Mouse (Mus musculus) telencephalon, adult 2 months (tissue): Measurements from ENCODE around the gene Caly.
A peak's percentile ranks its signal among the peaks of the same experiment; 100 is the strongest.

ENCODE experiments used
- DNase-seq: peaks from one replicate; pipeline ENCODE4 v3.0.0-alpha.2; 2011; ENCODE audit warnings: low read depth, low spot score

Gene Caly

DNA sequence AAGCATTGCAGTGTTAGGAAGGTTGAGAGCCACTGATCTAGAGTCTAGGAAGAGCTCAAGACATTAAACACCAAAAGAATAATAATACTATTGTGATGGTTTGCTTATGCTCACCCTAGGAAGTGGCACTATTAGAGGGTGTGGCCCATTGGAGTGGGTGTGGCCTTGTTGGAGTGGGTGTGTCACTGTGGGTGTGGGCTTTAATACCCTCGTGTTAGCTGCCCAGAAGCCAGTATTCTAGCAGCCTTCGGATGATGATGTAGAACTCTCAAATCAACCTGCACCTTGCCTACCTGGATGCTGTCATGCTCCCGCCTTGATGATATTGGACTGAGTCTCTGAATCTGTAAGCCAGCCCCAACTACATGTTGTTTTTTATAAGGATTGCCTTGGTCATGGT lies 39.6 kb downstream of the Caly start:
- no peak for DNase-seq

DNA sequence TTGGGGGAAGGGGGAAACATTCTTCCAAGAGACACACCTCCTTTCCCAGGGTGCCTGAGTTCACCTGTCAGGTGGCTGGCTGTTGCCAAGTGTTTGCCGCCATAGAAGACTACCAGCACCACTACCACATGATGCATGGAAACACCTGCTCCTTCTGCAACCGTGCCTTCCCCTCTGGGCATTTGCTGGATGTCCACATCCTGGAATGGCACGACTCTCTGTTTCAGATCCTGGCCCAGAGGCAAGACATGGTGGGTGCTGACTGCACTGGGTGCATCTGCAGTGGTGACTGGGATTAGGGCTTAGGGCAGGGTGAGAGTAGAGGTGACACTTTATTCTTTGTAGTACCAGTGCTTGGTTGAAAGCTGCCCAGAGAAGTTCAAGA lies 45.2 kb downstream of the Caly start:
- no peak for DNase-seq

DNA sequence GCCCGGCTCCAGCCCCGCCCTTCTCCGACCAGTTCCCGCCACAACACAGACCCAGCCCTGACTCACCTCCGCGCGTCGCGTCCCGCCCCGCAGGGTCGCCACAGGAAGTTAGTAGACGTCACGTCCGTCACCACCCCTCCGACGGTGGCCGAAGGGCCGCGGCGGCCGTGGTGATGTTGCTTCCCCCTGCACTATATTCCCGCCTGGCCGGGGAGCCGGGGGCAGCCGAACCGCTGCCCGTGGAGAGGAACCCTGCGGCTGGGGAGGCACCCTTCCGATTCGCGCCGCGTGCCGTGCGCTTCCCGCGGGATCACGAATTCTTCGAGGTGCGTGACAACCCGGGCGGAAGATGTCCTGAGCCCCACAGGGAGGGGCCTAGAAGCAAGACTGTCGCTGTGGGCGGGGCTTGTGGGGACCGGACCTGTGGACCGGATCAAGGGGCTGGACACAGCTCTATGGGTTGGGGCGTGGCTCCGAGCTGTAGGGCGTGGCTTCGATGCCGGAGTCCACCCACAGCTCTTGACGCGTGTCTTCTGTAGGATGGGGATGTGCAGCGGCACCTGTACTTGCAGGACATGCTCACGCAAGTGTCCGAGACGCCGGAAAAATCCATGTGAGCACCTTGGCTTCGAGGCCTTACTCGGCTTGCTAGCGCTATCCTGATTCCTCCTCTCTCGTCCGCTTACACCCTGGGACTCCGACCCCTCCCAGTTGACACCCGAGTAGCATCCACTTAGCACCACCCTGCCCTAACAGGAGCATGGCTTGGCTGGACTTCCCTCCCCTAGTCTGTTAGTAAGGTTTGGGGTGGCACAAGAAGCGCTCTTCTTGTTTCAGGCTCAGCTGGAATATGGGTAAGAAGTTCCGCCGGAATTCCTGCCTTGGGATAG lies 45.8 kb downstream of the Caly start, which contains the start of the genes Zfp511 and Tubgcp2:
TSS of gene Zfp511 (plus strand) at position 111 of the 890 bp plus-strand sequence.
TSS of gene Tubgcp2 (minus strand) at position 389 of the 890 bp plus-strand sequence.
- peak; percentile 95 for DNase-seq

DNA sequence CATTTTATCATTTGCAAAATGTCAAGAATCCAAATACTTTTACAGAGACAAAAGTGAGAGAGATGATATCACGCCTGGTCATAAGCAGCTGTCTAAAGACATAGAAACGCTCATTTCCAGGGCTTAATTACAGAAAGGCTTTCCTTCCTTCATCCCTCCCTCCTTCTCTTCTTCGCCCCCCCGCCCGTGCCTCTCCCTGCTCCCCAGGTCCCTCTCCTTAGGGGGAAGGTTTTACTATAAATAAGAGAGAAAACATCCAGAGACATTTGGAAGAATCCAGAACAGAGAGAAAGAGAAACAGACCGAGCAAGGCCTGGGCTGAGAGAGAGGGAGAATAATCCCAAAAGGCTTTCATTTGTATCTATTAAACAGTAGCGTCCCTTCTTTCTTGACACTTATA lies 46.9 kb downstream of the Caly start:
- DNase-seq, result no peak

DNA sequence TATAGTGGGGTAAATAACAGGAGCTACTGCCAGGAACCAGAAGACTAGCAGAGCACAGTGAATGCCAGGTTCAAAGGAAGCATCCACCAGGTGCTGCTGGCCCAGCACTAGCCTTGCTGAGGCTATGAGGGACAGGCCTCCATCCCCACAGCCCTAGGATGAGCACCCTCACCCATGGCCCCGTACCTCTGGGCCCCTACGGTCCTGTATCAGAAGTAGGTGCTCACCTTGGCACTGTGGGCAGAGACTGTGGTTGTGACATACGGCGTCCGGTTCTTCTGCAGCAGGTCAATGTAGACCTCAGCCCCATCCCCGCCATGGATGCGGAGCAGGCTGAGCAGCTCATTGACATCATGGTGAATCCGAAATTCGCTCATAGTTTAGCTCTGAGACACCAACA lies 49.0 kb downstream of the Caly start:
- DNase-seq, result no peak

DNA sequence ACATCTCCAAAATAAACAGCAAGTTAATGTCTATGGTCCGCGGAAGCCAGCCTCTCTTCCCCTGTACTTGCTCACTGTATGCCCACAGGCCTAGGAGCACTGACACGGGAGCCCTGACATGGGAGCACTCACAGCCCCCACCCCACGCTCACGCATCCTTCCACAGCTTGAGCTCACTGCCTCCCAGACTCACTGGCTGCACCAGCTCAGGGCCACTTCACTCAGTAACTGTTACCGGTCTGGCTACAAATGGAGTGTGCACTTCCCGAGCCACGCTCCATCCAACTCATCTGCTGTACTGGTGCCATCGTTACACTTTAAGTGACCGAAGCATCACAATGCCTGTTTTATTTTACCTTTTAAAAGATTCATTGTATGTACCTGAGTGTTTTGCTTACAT lies 50.0 kb downstream of the Caly start:
- no peak for DNase-seq

DNA sequence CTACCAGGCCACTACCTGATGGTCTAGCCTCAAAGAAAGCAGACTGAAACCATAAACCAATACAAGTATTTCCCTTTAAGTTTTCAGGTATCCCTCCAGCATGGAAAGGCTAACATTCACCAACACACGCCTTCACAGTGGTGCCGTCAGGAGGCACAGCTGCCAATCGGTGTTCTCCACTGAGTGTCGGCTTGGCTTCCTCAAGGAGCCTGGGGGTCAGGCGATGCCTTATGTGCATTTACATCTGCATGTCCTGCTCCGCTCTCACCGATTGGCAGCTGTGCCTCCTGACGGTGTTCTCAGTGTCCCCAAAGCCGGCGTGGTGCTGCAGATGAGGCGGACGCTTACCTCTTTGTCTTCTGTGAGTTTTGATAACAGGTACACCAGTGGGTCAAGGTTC lies 50.6 kb downstream of the Caly start:
- no peak for DNase-seq
